Mouse (Mus musculus): ENCODE measurements around the gene Tmem184c. TPM values are rescaled to one million over a fixed set of nuclear protein-coding genes. Genes with fewer than 3 reads are reported as not detected.

The Tmem184c gene
- polyA plus RNA-seq (2014; fragmentation: Illumina TruSeq; extraction: RNeasy Lipid Tissue Mini Kit (QIAGEN cat#74804); ENCODE audit: low replicate concordance) = 18.8 TPM

DNA sequence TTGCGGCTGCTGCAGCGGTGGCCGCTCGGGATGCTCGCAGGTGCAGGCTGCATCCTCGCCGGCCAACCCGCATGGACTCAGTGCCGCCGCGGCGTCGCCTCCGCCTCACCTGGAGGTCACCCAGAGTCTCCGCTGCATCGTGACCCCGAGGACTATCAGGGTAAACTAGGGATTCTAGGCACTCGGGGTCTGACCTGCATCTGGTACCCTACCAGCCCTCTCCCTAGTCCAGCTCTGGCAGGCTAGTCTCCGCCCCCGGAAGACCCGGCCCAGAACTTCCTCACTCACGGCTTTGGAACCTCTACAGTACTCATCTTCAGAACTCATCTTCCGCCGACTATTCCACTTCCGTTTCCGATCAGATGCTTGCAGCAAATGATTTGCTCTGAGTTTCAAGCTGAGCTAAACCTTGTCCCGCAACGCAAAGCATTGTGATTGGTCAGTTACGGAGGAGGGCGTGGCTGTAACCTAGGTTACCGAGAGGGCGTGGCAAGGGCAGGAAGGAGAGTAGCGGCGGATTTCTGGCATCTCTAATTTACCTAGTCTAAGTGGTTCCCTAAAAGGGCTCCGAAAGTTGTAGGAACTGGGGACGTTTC, at the start of gene Tmem184c:
Gene Tmem184c (minus strand): TSS at position 325 of the 596 bp plus-strand sequence.

DNA sequence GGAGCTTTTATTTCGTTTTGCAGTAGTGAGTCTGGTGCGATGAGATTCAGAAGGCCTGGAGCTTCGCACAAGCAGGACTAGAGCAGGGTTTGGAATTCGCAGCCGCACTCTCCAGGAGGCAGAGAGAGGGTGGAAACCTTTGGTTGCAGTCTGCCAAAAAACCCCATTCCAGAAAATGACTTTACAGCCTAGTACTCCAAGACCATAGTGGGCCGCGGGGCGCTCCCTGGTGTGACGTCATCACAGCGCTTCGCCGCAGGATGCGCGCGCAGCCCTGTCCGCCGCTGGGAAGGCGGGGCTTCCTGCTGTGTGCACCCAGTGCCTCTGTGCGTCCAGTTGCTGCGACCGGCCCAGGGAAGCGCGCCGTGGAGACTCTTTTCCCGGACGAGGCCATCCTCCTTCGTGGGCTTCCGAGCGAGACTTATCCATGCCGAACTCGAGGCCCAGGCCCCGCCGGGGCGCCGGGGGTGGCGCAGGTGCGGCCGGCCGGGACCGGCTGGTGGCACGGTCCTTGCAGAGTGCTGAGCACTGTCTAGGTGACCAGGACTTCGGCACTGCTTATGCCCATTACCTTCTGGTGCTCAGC, 61.3 kb downstream of the Tmem184c start, which contains the start of gene Prmt9:
Gene Prmt9 (plus strand): TSS at position 277 of the 586 bp plus-strand sequence.

Other genes starting within 250 kb of the Tmem184c start
- gene Arhgap10, start 92.7 kb downstream of the Tmem184c start, polyA plus RNA-seq (2014; fragmentation: Illumina TruSeq; extraction: RNeasy Lipid Tissue Mini Kit (QIAGEN cat#74804); ENCODE audit: low replicate concordance) = 3.5 TPM
- 16.4 TPM for gene Prmt9, start 61.3 kb downstream of the Tmem184c start, polyA plus RNA-seq (2014; fragmentation: Illumina TruSeq; extraction: RNeasy Lipid Tissue Mini Kit (QIAGEN cat#74804); ENCODE audit: low replicate concordance)
- 7.1 TPM for gene Ednra, start 113.8 kb upstream of the Tmem184c start, polyA plus RNA-seq (2014; fragmentation: Illumina TruSeq; extraction: RNeasy Lipid Tissue Mini Kit (QIAGEN cat#74804); ENCODE audit: low replicate concordance)

All from small intestine, adult 10 weeks (tissue).